Mouse (Mus musculus): ENCODE results near the gene Golm1. TPM values are rescaled to one million over a fixed set of nuclear protein-coding genes. Genes with fewer than 3 reads are reported as not detected.

Gene Golm1
- polyA plus RNA-seq, 1 experiment from 2014 or later, result 40.1 TPM

GRCm38 (mm10) chr13:59639368-59640177 is 36.0 kb downstream of the Golm1 start:
- H3K4me2 ChIP-seq (replicated peaks; ENCODE audit: low read depth, low read length), result no peak overlapping the region
- WGBS, result 87% methylated on average over 16 of the region's 16 CpGs
- H3K9me3 ChIP-seq (ENCODE audit: low read length), result no peaks in the 10 kb centered on the region
- no peak overlapping the region for H3K27ac ChIP-seq (ENCODE audit: low read length)
- no peaks in the 10 kb centered on the region for H3K4me1 ChIP-seq (ENCODE audit: insufficient read depth, low read length)
- H3K36me3 ChIP-seq (ENCODE audit: insufficient read depth, low read length), result peaks cover 27% of the 10 kb centered on the region
- H3K9ac ChIP-seq (replicated peaks; ENCODE audit: low read length), result no peak overlapping the region
- ATAC-seq (ENCODE audit: low FRiP score, low TSS enrichment), result no peak
- no peak overlapping the region for H3K4me3 ChIP-seq (ENCODE audit: low read length)
- no peaks in the 10 kb centered on the region for H3K27me3 ChIP-seq (ENCODE audit: insufficient read depth, low read length)

DNA sequence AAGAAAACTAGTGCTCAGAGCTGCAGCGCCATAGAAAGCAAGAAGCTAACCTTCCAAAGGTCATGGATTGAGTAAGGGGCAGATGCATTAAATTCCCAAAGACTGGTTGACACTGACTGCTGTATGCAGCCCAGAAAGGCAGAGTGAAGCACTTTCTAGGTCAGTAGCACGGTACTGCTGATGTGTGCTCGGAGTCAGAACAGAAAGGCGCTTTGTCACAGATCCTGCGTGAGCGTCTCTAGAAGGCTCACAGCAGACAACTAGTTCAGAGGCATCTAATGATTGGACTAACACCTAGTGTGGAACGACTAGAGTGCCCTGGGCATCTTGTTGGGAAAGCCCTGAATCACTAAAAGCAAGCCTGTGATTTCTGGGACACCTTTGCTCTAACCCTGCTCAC is 37.8 kb downstream of the Golm1 start:
- Histone ChIP-seq H3K36me3 (ENCODE audit: insufficient read depth, low read length) (peaks cover 41% of the 10 kb centered on the region), H3K4me1 (ENCODE audit: insufficient read depth, low read length) (no peaks in the 10 kb centered on the region), H3K27me3 (ENCODE audit: insufficient read depth, low read length) (no peaks in the 10 kb centered on the region), H3K4me2 (replicated peaks; ENCODE audit: low read depth, low read length) (no peak overlapping the region), H3K4me3 (ENCODE audit: low read length) (no peak overlapping the region), H3K9ac (replicated peaks; ENCODE audit: low read length) (no peak overlapping the region), H3K27ac (ENCODE audit: low read length) (no peak overlapping the region), H3K9me3 (ENCODE audit: low read length) (no peaks in the 10 kb centered on the region)
- 86% methylated on average over 7 of the region's 7 CpGs for WGBS
- no peak for ATAC-seq (ENCODE audit: low FRiP score, low TSS enrichment)

DNA sequence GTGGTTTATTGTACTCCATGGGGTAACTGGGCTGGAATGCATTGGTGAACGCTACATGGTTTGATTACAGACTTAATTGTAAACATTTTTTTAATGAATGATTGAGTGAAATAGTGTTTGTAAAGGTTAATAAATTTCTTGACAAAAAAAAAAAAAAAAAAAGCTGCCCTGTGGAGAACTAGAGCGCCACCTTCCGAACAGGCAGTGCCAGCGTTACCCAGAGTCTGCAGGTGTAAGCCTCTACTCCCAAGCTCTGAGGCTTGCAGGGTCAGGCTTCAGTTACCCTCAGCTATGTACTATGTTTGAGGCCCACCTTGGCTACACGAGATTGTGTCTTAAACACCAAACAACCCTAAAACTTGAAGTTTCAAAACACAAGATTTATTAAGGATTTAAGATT is 41.0 kb downstream of the Golm1 start:
- Histone ChIP-seq H3K9me3 (ENCODE audit: low read length) (no peaks in the 10 kb centered on the region), H3K4me1 (ENCODE audit: insufficient read depth, low read length) (no peaks in the 10 kb centered on the region), H3K27ac (ENCODE audit: low read length) (no peak overlapping the region), H3K9ac (replicated peaks; ENCODE audit: low read length) (no peak overlapping the region), H3K4me3 (ENCODE audit: low read length) (no peak overlapping the region), H3K27me3 (ENCODE audit: insufficient read depth, low read length) (no peaks in the 10 kb centered on the region), H3K4me2 (replicated peaks; ENCODE audit: low read depth, low read length) (no peak overlapping the region), H3K36me3 (ENCODE audit: insufficient read depth, low read length) (peaks cover 64% of the 10 kb centered on the region)
- 70% methylated on average over 5 of the region's 5 CpGs for WGBS
- no peak for ATAC-seq (ENCODE audit: low FRiP score, low TSS enrichment)

- Histone ChIP-seq H3K36me3 (ENCODE audit: insufficient read depth, low read length) (peaks cover 62% of the 10 kb centered on the region), H3K9me3 (ENCODE audit: low read length) (no peaks in the 10 kb centered on the region), H3K4me2 (replicated peaks; ENCODE audit: low read depth, low read length) (no peak overlapping the region), H3K4me1 (ENCODE audit: insufficient read depth, low read length) (no peaks in the 10 kb centered on the region), H3K27me3 (ENCODE audit: insufficient read depth, low read length) (no peaks in the 10 kb centered on the region), H3K4me3 (ENCODE audit: low read length) (no peak overlapping the region), H3K9ac (replicated peaks; ENCODE audit: low read length) (no peak overlapping the region), H3K27ac (ENCODE audit: low read length) (no peak overlapping the region)
- ATAC-seq (ENCODE audit: low FRiP score, low TSS enrichment), result no peak
- WGBS, result 78% methylated on average over 7 of the region's 7 CpGs
These were observed 48.9 kb downstream of the Golm1 start for GRCm38 (mm10) chr13:59626739-59627138.

DNA sequence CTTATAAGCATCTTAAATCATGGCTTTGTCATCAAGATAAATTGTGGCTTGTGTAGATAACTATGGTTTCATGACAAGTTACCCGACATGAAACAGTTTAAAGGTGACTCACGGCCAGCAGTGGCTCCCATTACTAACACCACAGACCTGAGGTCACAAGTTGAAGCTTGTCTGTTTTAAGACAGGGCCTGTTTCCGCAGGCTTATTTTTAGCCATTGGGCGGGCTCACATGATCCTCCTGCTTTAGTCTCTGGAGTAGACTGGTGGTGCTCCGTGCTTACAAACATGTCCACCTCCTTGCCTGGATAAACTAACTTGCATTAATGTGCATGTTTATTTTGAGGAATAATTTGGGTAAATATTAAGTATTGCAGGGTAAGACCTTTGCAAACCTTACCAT is 50.7 kb downstream of the Golm1 start:
- ATAC-seq (ENCODE audit: low FRiP score, low TSS enrichment), result no peak
- H3K4me3 ChIP-seq (ENCODE audit: low read length), result no peak overlapping the region
- no peaks in the 10 kb centered on the region for H3K4me1 ChIP-seq (ENCODE audit: insufficient read depth, low read length)
- peaks cover 54% of the 10 kb centered on the region for H3K36me3 ChIP-seq (ENCODE audit: insufficient read depth, low read length)
- H3K27me3 ChIP-seq (ENCODE audit: insufficient read depth, low read length), result no peaks in the 10 kb centered on the region
- H3K9ac ChIP-seq (replicated peaks; ENCODE audit: low read length), result no peak overlapping the region
- no peak overlapping the region for H3K4me2 ChIP-seq (replicated peaks; ENCODE audit: low read depth, low read length)
- WGBS, result 41% methylated on average over 5 of the region's 5 CpGs
- no peaks in the 10 kb centered on the region for H3K9me3 ChIP-seq (ENCODE audit: low read length)
- no peak overlapping the region for H3K27ac ChIP-seq (ENCODE audit: low read length)

DNA sequence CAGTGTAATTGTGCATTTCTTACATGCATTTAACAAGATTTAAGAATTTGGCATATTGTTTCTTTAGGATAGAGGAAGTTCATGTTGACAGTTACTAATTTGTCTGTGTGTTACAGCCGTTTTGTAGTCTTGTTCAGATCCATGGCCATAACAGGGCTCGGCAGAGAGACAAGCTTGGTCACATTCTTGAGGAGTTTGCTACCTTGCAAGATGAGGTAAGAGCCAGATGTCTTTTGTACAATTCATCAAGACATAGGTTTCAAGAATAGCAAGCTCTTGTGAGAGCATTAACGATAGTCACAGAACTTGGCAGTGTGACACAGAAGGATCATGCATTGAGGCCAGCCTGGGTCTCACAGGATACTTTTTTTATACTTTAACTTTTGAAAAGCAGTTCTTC is 51.2 kb downstream of the Golm1 start:
- no peaks in the 10 kb centered on the region for H3K4me1 ChIP-seq (ENCODE audit: insufficient read depth, low read length)

GRCm38 (mm10) chr13:59621643-59622489 is 53.7 kb downstream of the Golm1 start:
- H3K27ac ChIP-seq (ENCODE audit: low read length), result no peak overlapping the region
- H3K4me1 ChIP-seq (ENCODE audit: insufficient read depth, low read length), result no peaks in the 10 kb centered on the region
- H3K4me2 ChIP-seq (replicated peaks; ENCODE audit: low read depth, low read length), result no peak overlapping the region
- H3K27me3 ChIP-seq (ENCODE audit: insufficient read depth, low read length), result no peaks in the 10 kb centered on the region
- no peak overlapping the region for H3K4me3 ChIP-seq (ENCODE audit: low read length)
- no peaks in the 10 kb centered on the region for H3K9me3 ChIP-seq (ENCODE audit: low read length)
- no peak overlapping the region for H3K9ac ChIP-seq (replicated peaks; ENCODE audit: low read length)
- no peak for ATAC-seq (ENCODE audit: low FRiP score, low TSS enrichment)
- WGBS, result 93% methylated on average over 7 of the region's 7 CpGs
- H3K36me3 ChIP-seq (ENCODE audit: insufficient read depth, low read length), result peaks cover 47% of the 10 kb centered on the region

More for the DNA sequence above, 51.2 kb downstream of the Golm1 start:
- ATAC-seq (ENCODE audit: low FRiP score, low TSS enrichment), result no peak
- Histone ChIP-seq H3K9me3 (ENCODE audit: low read length) (no peaks in the 10 kb centered on the region), H3K27me3 (ENCODE audit: insufficient read depth, low read length) (no peaks in the 10 kb centered on the region), H3K27ac (ENCODE audit: low read length) (no peak overlapping the region), H3K4me3 (ENCODE audit: low read length) (no peak overlapping the region), H3K36me3 (ENCODE audit: insufficient read depth, low read length) (peaks cover 51% of the 10 kb centered on the region), H3K4me2 (replicated peaks; ENCODE audit: low read depth, low read length) (no peak overlapping the region), H3K9ac (replicated peaks; ENCODE audit: low read length) (no peak overlapping the region)
- WGBS, result 60% methylated on average over 3 of the region's 3 CpGs

- Histone ChIP-seq H3K27ac (ENCODE audit: low read length) (no peak overlapping the region), H3K4me3 (ENCODE audit: low read length) (no peak overlapping the region), H3K9me3 (ENCODE audit: low read length) (no peaks in the 10 kb centered on the region), H3K9ac (replicated peaks; ENCODE audit: low read length) (no peak overlapping the region), H3K36me3 (ENCODE audit: insufficient read depth, low read length) (peaks cover 44% of the 10 kb centered on the region), H3K4me2 (replicated peaks; ENCODE audit: low read depth, low read length) (no peak overlapping the region), H3K4me1 (ENCODE audit: insufficient read depth, low read length) (no peaks in the 10 kb centered on the region), H3K27me3 (ENCODE audit: insufficient read depth, low read length) (no peaks in the 10 kb centered on the region)
- WGBS, result 85% methylated on average over 6 of the region's 6 CpGs
- no peak for ATAC-seq (ENCODE audit: low FRiP score, low TSS enrichment)
These were observed 57.1 kb downstream of the Golm1 start for GRCm38 (mm10) chr13:59618463-59618862.

DNA sequence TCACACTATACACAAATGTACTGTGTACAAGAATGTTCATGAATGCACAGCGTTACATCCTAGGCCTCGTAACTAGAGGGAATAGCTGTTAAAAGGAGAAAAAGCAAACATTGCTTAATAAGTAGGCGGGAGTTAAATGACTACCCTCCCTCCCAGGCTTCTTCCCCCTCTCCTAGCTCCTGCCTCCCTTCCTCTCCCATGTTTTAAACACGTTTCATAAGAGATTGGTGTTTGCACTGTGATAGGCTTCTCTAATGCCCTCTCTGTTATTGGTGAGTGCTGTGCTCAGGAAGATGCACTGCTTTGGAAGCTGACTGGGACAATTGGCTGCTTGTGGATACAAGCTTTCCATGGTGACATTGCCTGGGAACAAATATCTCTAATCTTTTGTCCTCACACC is 60.1 kb downstream of the Golm1 start:
- WGBS, result 88% methylated on average over 4 of the region's 4 CpGs
- peaks cover 42% of the 10 kb centered on the region for H3K36me3 ChIP-seq (ENCODE audit: insufficient read depth, low read length)
- no peak for ATAC-seq (ENCODE audit: low FRiP score, low TSS enrichment)

DNA sequence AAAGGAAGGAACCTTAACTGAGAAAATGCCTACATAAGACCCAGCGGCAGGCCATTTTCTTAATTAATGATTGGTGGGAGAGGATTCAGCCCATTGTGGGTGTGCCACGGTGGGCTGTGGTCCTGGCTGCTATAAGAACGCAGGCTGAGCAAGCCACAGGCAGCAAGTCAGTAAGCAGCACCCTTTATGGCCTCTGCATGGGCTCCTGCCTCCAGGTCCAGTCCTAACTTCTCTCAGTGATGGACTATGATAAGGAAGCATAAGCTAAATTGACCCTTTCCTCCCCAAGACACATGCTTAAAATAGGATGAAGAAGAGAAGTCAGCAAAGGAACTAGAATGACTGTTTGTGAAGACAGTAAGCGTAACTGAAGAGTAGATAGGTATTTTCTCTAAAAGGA is 60.5 kb downstream of the Golm1 start:
- peaks cover 45% of the 10 kb centered on the region for H3K36me3 ChIP-seq (ENCODE audit: insufficient read depth, low read length)

More for the DNA sequence above, 60.1 kb downstream of the Golm1 start:
- H3K9me3 ChIP-seq (ENCODE audit: low read length), result no peaks in the 10 kb centered on the region
- no peak overlapping the region for H3K4me2 ChIP-seq (replicated peaks; ENCODE audit: low read depth, low read length)
- H3K27ac ChIP-seq (ENCODE audit: low read length), result no peak overlapping the region
- no peak overlapping the region for H3K4me3 ChIP-seq (ENCODE audit: low read length)
- H3K27me3 ChIP-seq (ENCODE audit: insufficient read depth, low read length), result no peaks in the 10 kb centered on the region
- H3K9ac ChIP-seq (replicated peaks; ENCODE audit: low read length), result no peak overlapping the region
- no peaks in the 10 kb centered on the region for H3K4me1 ChIP-seq (ENCODE audit: insufficient read depth, low read length)

More for the DNA sequence above, 60.5 kb downstream of the Golm1 start:
- Histone ChIP-seq H3K27ac (ENCODE audit: low read length) (no peak overlapping the region), H3K27me3 (ENCODE audit: insufficient read depth, low read length) (no peaks in the 10 kb centered on the region), H3K4me3 (ENCODE audit: low read length) (no peak overlapping the region), H3K4me2 (replicated peaks; ENCODE audit: low read depth, low read length) (no peak overlapping the region), H3K9ac (replicated peaks; ENCODE audit: low read length) (no peak overlapping the region), H3K9me3 (ENCODE audit: low read length) (no peaks in the 10 kb centered on the region), H3K4me1 (ENCODE audit: insufficient read depth, low read length) (no peaks in the 10 kb centered on the region)
- no peak for ATAC-seq (ENCODE audit: low FRiP score, low TSS enrichment)
- 85% methylated on average over 4 of the region's 4 CpGs for WGBS
